Mouse (Mus musculus) testis, adult 2 months (tissue): Measurements from ENCODE around the gene Cyba.

Experiments used
- CTCF ChIP-seq: fragments of 200-500 bp; IDR thresholded peaks from 2 replicates; pipeline ENCODE4 v1.5.1; 2012; ENCODE audit warnings: low read depth, mild to moderate bottlenecking, inconsistent platforms, low read length, moderate library complexity; ENCODE audit not compliant: control insufficient read depth, insufficient read depth, insufficient replicate concordance
- POLR2A ChIP-seq: fragments of 200-500 bp; IDR thresholded peaks from 2 replicates; pipeline ENCODE4 v1.6.1; 2012; ENCODE audit warnings: low read depth, mild to moderate bottlenecking, inconsistent platforms, low read length, moderate library complexity; ENCODE audit not compliant: control insufficient read depth

DNA sequence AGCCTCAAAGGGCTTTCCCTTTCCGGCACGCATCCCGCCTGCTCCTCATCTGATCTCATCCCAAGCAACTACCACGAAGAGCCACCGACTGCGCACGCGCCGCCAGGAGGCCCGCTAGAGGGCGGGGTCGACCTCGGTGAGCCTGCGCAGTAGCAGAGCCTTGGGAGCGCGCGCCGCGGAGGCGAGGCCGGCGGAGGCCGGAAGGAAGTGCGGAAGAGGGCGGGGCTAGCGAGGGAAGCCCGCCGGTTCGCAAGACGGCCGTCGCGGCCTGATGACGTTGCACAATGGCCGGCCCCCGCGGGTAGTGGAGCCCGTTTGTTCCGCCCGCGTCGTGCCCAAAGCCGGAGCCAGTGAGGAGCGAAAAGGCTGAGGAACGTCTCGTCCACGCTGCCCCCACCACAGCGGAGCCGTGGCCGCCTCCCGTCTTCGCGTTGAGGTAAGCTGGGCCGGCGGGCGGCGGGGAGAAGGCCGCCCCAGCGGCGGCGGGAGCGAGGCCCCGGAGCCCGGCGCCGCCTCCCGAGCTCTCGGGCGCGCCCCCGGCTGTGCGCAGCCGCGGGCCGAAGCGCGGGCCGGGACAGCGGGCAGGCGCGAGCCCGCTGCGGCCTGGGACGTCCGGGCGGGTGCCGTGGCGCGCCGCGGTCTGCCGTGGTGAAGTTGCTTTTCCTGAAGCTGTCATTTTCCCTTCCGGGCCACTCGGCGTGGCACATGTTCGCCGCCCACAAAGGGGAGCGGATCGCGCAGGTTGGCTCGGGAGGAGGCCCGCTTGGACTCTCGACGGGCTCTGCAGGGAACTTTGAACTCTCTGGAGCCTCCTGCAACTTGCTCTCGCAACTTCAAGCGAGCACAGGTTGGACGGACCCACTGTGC is 56.1 kb downstream of the Cyba start, which contains the start of gene Zc3h18:
- TF ChIP-seq CTCF (no peak), POLR2A (peak; percentile 74)
